Mouse (Mus musculus) embryonic facial prominence, embryonic 15.5 days (tissue): Measurements from ENCODE around the gene Tas2r143. TPM values are rescaled to one million over a fixed set of nuclear protein-coding genes. Genes with fewer than 3 reads are reported as not detected.

Experiments
- polyA plus RNA-seq: library from polyadenylated mRNA; unstranded; fragments of >200 nt; fragmentation: Nextera tagmentation; extraction: Ambion mirVana; gene quantifications from 2 replicates; pipeline ENCODE4 v1.2.1, GENCODE M21; 2015

Gene Tas2r143
- polyA plus RNA-seq, 1 experiment from 2014 or later, result not detected

Other genes with a start within 250 kb of the Tas2r143 start
- gene Tas2r144, start 184.9 kb upstream of the Tas2r143 start, polyA plus RNA-seq, result not detected in 2 replicates
- 19.0 and 20.1 TPM in 2 replicates for gene Gstk1, start 154.3 kb upstream of the Tas2r143 start, polyA plus RNA-seq
- 1.5 and 2.1 TPM in 2 replicates for gene Tmem139, start 138.3 kb upstream of the Tas2r143 start, polyA plus RNA-seq
- gene Casp2, start 135.3 kb upstream of the Tas2r143 start, polyA plus RNA-seq, result 45.8 and 46.5 TPM in 2 replicates
- gene Clcn1, start 113.6 kb upstream of the Tas2r143 start, polyA plus RNA-seq, result 0.08 and 0.24 TPM in 2 replicates
- gene Fam131b, start 75.6 kb upstream of the Tas2r143 start, polyA plus RNA-seq, result 0.23 and 0.24 TPM in 2 replicates
- 127 and 131 TPM in 2 replicates for gene Zyx, start 50.6 kb upstream of the Tas2r143 start, polyA plus RNA-seq
- gene Epha1, start 27.0 kb upstream of the Tas2r143 start, polyA plus RNA-seq, result 19.5 and 21.6 TPM in 2 replicates
- not detected in 2 replicates for gene Tas2r135, start 5.2 kb downstream of the Tas2r143 start, polyA plus RNA-seq
- gene Tas2r126, start 34.3 kb downstream of the Tas2r143 start, polyA plus RNA-seq, result not detected in 2 replicates
- gene Olfr458, start 65.0 kb downstream of the Tas2r143 start, polyA plus RNA-seq, result not detected in 2 replicates
- gene Olfr457, start 76.1 kb downstream of the Tas2r143 start, polyA plus RNA-seq, result 0.08 TPM in 1 of 2 replicates, not detected in the other
- 0.39 TPM in 1 of 2 replicates, not detected in the other for gene Olfr456, start 87.0 kb downstream of the Tas2r143 start, polyA plus RNA-seq
- gene Olfr455, start 147.3 kb downstream of the Tas2r143 start, polyA plus RNA-seq, result 0.04 TPM in 1 of 2 replicates, not detected in the other
- 0.05 TPM in 1 of 2 replicates, not detected in the other for gene Tcaf3, start 197.5 kb downstream of the Tas2r143 start, polyA plus RNA-seq
- gene Tcaf2, start 245.0 kb downstream of the Tas2r143 start, polyA plus RNA-seq, result 6.3 and 6.4 TPM in 2 replicates